Mouse (Mus musculus) megakaryocyte progenitor cell, adult 5-6 weeks (primary cell): ENCODE results near the gene Olfr1242. TPM values are rescaled to one million over a fixed set of nuclear protein-coding genes. Genes with fewer than 3 reads are reported as not detected.

Source experiments
- ATAC-seq: replicated peaks from 2 replicates; pipeline ENCODE4 v1.8.0; 2016; ENCODE audit warnings: mild to moderate bottlenecking, moderate TSS enrichment, inconsistent platforms; ENCODE audit not compliant: poor library complexity
- total RNA-seq, 2 experiments: library from RNA; stranded (forward) in 1 of 2; stranded (reverse) in 1 of 2; fragments of 157-497, 149-512 nt in 1 of 2; fragments of 200-1000 nt in 1 of 2; gene quantifications; 2 replicates each; pipeline versions ENCODE4 v1.2.3 to v1.2.4; 2015 to 2017

Gene Olfr1242
- total RNA-seq (2015) = not detected in 2 replicates
- total RNA-seq (2017) = not detected in 2 replicates

DNA sequence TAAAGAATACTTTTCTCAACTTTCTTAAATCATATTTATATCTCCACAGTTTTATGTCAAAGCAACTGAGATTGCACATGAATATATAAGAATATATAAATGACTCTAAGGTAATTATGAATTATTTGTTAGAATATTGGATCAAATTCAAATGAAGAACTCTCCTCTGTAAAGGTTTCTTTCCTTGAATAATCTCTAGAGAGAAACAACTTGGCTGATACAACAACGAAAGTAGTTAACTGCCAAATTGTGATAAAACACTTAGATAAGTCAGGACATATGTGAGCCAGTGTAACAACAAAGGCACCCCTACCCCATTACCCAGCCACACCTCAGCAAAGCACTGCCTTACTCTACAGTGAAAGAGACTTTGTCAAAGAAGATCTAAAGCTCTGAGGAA, at the start of gene Olfr1242:
TSS of gene Olfr1242 (minus strand) at position 101 of the 400 bp plus-strand sequence.
- ATAC-seq = no peak

DNA sequence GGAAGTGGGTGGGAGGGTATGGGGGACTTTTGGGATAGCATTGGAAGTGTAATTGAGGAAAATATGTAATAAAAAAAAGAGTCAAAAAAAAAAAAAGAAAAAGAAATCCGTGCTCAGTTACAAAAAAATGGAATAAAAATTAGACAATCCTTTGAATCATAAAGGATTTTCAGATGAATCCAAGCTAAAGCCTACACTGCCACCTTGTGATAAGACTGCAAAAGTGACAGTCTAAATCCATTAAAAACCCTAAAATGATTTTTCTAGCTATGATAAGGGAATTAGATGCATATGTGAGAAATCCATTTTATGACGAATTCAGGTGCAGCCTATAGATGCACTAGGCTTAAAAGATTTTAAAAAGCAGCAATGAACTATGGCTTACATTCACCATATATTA, 46.4 kb upstream of the Olfr1242 start:
- ATAC-seq = no peak

DNA sequence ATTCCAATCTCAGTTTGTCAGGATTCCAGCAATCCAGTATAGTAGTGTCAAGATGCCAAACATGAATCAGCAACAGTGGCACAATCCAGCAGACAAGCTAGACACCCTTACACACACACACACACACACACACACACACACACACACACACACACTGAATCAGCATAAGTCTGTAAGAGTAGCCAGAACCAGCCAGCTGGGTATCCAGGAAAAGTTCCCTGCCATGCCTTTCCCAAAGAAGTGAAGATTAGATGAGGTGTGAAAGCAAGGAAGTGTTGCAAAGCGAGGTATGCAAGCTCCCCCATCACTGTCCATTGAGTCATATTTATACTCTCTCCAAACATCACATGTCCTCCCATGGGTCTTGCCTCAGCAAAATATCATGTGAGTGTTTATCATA, 41.8 kb upstream of the Olfr1242 start:
- no peak for ATAC-seq

DNA sequence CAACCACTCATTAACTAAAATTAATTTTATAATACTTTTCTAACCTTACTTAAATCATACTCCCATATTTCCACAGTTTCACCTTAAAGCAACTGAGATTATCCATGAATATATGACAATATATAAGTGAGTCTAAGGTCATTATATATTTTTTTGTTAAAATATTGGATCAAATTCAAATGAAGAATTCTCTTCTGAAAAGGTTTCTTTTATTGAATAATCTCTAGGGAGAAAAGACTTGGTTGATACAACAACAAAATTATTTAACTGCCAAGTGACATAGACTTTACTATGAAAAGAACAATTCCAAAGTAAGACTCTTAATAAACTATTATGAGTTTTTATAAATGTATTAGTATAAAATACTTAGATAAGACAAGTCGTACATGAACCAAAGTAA, 33.3 kb upstream of the Olfr1242 start, which contains the start of gene Olfr1243:
TSS of gene Olfr1243 (minus strand) at position 101 of the 400 bp plus-strand sequence.
- no peak for ATAC-seq

DNA sequence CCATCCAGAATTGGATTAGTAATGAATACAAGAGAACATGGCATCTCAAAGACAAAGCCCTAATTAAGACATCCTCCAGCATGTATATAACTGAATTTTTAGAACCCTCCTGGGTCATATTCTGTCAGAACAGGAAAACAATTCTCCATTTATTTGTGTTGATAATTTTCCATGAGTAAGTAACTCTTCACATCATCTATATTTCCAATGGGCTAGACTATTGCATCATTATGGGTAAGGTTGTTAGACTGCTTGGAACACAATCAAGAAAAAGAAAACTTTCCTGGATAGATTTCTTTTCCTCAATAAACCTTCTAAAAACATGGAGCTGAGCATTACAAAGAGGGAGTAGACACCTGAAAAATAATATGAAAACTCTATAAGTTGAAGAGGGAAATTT, 11.1 kb downstream of the Olfr1242 start, which contains the start of gene Olfr1241:
TSS of gene Olfr1241 (minus strand) at position 101 of the 400 bp plus-strand sequence.
- ATAC-seq = no peak

DNA sequence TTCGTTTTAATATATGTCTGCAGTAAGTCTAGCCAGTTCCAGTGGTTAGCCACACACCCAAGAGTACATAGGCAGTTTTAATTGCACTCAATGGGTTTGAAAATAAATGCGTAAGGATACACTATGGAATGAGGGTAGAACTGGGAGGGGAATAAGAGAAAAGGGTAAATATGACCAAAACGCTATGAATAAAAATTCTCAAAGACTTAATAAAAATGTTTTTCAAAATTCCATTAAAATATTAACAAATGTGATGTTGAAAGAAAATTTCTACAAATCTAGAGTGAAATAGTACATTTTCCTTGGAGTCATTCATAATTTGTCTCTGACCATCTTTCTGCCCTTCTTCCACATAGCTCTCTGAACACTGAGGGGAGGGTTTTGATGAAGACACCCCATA, 55.2 kb downstream of the Olfr1242 start, which contains the start of gene Olfr1240:
TSS of gene Olfr1240 (minus strand) at position 101 of the 400 bp plus-strand sequence.
- no peak for ATAC-seq

Other genes with a start within 250 kb of the Olfr1242 start
- gene Olfr1228, start 244.3 kb downstream of the Olfr1242 start, total RNA-seq (2015) = not detected in 2 replicates
- gene Olfr1228, start 244.3 kb downstream of the Olfr1242 start, total RNA-seq (2017) = not detected in 2 replicates
- gene Olfr1229, start 210.3 kb downstream of the Olfr1242 start, total RNA-seq (2015) = not detected in 2 replicates
- not detected in 2 replicates for gene Olfr1229, start 210.3 kb downstream of the Olfr1242 start, total RNA-seq (2017)
- not detected in 2 replicates for gene Olfr1230, start 201.1 kb downstream of the Olfr1242 start, total RNA-seq (2015)
- gene Olfr1230, start 201.1 kb downstream of the Olfr1242 start, total RNA-seq (2017) = not detected in 2 replicates
- gene Olfr1231, start 191.3 kb downstream of the Olfr1242 start, total RNA-seq (2015) = not detected in 2 replicates
- gene Olfr1231, start 191.3 kb downstream of the Olfr1242 start, total RNA-seq (2017) = not detected in 2 replicates
- gene Olfr1232, start 168.7 kb downstream of the Olfr1242 start, total RNA-seq (2015) = not detected in 2 replicates
- gene Olfr1232, start 168.7 kb downstream of the Olfr1242 start, total RNA-seq (2017) = not detected in 2 replicates
- gene Olfr1233, start 155.9 kb downstream of the Olfr1242 start, total RNA-seq (2015) = not detected in 2 replicates
- not detected in 2 replicates for gene Olfr1233, start 155.9 kb downstream of the Olfr1242 start, total RNA-seq (2017)
- gene Olfr1234, start 133.5 kb downstream of the Olfr1242 start, total RNA-seq (2015) = not detected in 2 replicates
- gene Olfr1234, start 133.5 kb downstream of the Olfr1242 start, total RNA-seq (2017) = not detected in 2 replicates
- gene Olfr1238, start 88.7 kb downstream of the Olfr1242 start, total RNA-seq (2015) = not detected in 2 replicates
- not detected in 2 replicates for gene Olfr1238, start 88.7 kb downstream of the Olfr1242 start, total RNA-seq (2017)
- not detected in 2 replicates for gene Olfr1239, start 77.9 kb downstream of the Olfr1242 start, total RNA-seq (2015)
- not detected in 2 replicates for gene Olfr1239, start 77.9 kb downstream of the Olfr1242 start, total RNA-seq (2017)
- not detected in 2 replicates for gene Olfr1240, start 55.3 kb downstream of the Olfr1242 start, total RNA-seq (2015)
- gene Olfr1240, start 55.3 kb downstream of the Olfr1242 start, total RNA-seq (2017) = not detected in 2 replicates
- gene Olfr1241, start 11.2 kb downstream of the Olfr1242 start, total RNA-seq (2015) = not detected in 2 replicates
- not detected in 2 replicates for gene Olfr1241, start 11.2 kb downstream of the Olfr1242 start, total RNA-seq (2017)
- gene Olfr1243, start 33.2 kb upstream of the Olfr1242 start, total RNA-seq (2015) = not detected in 2 replicates
- not detected in 2 replicates for gene Olfr1243, start 33.2 kb upstream of the Olfr1242 start, total RNA-seq (2017)
- gene Olfr1245, start 80.1 kb upstream of the Olfr1242 start, total RNA-seq (2015) = not detected in 2 replicates
- not detected in 2 replicates for gene Olfr1245, start 80.1 kb upstream of the Olfr1242 start, total RNA-seq (2017)
- not detected in 2 replicates for gene Olfr1246, start 94.8 kb upstream of the Olfr1242 start, total RNA-seq (2015)
- gene Olfr1246, start 94.8 kb upstream of the Olfr1242 start, total RNA-seq (2017) = not detected in 2 replicates
- gene Olfr1247, start 115.8 kb upstream of the Olfr1242 start, total RNA-seq (2015) = not detected in 2 replicates
- gene Olfr1247, start 115.8 kb upstream of the Olfr1242 start, total RNA-seq (2017) = not detected in 2 replicates
- not detected in 2 replicates for gene Olfr1248, start 119.9 kb upstream of the Olfr1242 start, total RNA-seq (2015)
- gene Olfr1248, start 119.9 kb upstream of the Olfr1242 start, total RNA-seq (2017) = not detected in 2 replicates
- not detected in 2 replicates for gene Olfr1249, start 136.6 kb upstream of the Olfr1242 start, total RNA-seq (2015)
- gene Olfr1249, start 136.6 kb upstream of the Olfr1242 start, total RNA-seq (2017) = not detected in 2 replicates
- gene Olfr1250, start 163.1 kb upstream of the Olfr1242 start, total RNA-seq (2015) = not detected in 2 replicates
- not detected in 2 replicates for gene Olfr1250, start 163.1 kb upstream of the Olfr1242 start, total RNA-seq (2017)
- not detected in 2 replicates for gene Olfr1251, start 173.6 kb upstream of the Olfr1242 start, total RNA-seq (2015)
- gene Olfr1251, start 173.6 kb upstream of the Olfr1242 start, total RNA-seq (2017) = not detected in 2 replicates
- gene Olfr1252, start 226.7 kb upstream of the Olfr1242 start, total RNA-seq (2015) = not detected in 2 replicates
- gene Olfr1252, start 226.7 kb upstream of the Olfr1242 start, total RNA-seq (2017) = not detected in 2 replicates